Comparison of ENCODE assay signal across 8 mouse cellular contexts in genomic region chr11:75656621-75657590, GRCm38 (mm10). TPM values are rescaled to one million over a fixed set of nuclear protein-coding genes. Genes with fewer than 3 reads are reported as not detected.
DNase-seq lines count a peak whose midpoint lies in the region; ATAC-seq and TF ChIP-seq lines count a peak whose summit lies in the region.

No protein-coding gene starts in this region.

- H3K9ac ChIP-seq in kidney, embryonic 16.5 days (replicated peaks; ENCODE audit: low read length) = peak overlapping the region; percentile 88
- peak overlapping the region; percentile 70; the same call in 1 of the 2 replicates for H3K9ac ChIP-seq in midbrain, embryonic 11.5 days (ENCODE audit: low read length)

- peak overlapping the region; percentile 86 for H3K4me3 ChIP-seq in left cerebral cortex, adult 2 months
- H3K4me3 ChIP-seq in embryonic fibroblast, embryonic 13.5 days (ENCODE audit: insufficient read depth, low read length) = peak overlapping the region; percentile 69
- H3K4me3 ChIP-seq in kidney, embryonic 16.5 days (ENCODE audit: low read length) = peak overlapping the region; percentile 74
- H3K4me3 ChIP-seq in midbrain, embryonic 11.5 days (ENCODE audit: low read depth, low read length) = peak overlapping the region; percentile 58

- peak overlapping the region; percentile 92 for H3K4me2 ChIP-seq in kidney, embryonic 16.5 days (replicated peaks; ENCODE audit: low read depth, low read length)
- peak overlapping the region; percentile 99 for H3K4me2 ChIP-seq in midbrain, embryonic 11.5 days

- intact Hi-C loops in left cerebral cortex, adult 2 months (cut with DNase I) = no loop called here
- intact Hi-C loops in left cerebral cortex, postnatal 4 days (cut with DNase I) = no loop called here

- no peaks in the 10 kb centered on the region for H3K27me3 ChIP-seq in kidney, embryonic 16.5 days (ENCODE audit: insufficient read depth, low read length)
- H3K27me3 ChIP-seq in midbrain, embryonic 11.5 days (ENCODE audit: control insufficient read depth, insufficient read depth, low read length) = peaks cover 33% of the 10 kb centered on the region

- 56% methylated on average over 18 of the region's 20 CpGs for WGBS in kidney, embryonic 16.5 days
- WGBS in midbrain, embryonic 11.5 days = 62% methylated on average over 19 of the region's 20 CpGs

- DNase-seq in left cerebral cortex, adult 2 months (ENCODE audit: extremely low spot score in 1 of 2, low spot score in 2 of 2) = no peak
- DNase-seq in left cerebral cortex, adult 9 months (ENCODE audit: low spot score in 2 of 2) = no peak
- no peak for DNase-seq in midbrain, embryonic 11.5 days (ENCODE audit: low spot score, missing footprints)
- no peak for DNase-seq in T-cell, adult 2 months (ENCODE audit: low spot score)
- no peak for DNase-seq in left cerebral cortex, postnatal 4 days
- no peak for DNase-seq in ovary, postnatal 14 days (ENCODE audit: low spot score)

- H3K4me1 ChIP-seq in embryonic fibroblast, embryonic 13.5 days (ENCODE audit: control insufficient read depth, insufficient read depth, low read length) = peaks cover 11% of the 10 kb centered on the region
- H3K4me1 ChIP-seq in kidney, embryonic 16.5 days (ENCODE audit: insufficient read depth, low read length) = peaks cover 48% of the 10 kb centered on the region
- H3K4me1 ChIP-seq in midbrain, embryonic 11.5 days (ENCODE audit: control insufficient read depth, insufficient read depth, low read length) = peaks cover 19% of the 10 kb centered on the region

- H3K27ac ChIP-seq in left cerebral cortex, adult 2 months = no peak overlapping the region; the same call in 1 of the 2 replicates
- H3K27ac ChIP-seq in embryonic fibroblast, embryonic 13.5 days (ENCODE audit: insufficient read depth, low read length) = peak overlapping the region; percentile 64
- 0 out of 2 replicates have a peak overlapping the region, but pooled peaks have one; percentile 9 for H3K27ac ChIP-seq in kidney, embryonic 16.5 days (ENCODE audit: low read length)
- no peak overlapping the region for H3K27ac ChIP-seq in midbrain, embryonic 11.5 days (ENCODE audit: low read depth, low read length)

- TF ChIP-seq POLR2A in embryonic fibroblast, embryonic 13.5 days (IDR thresholded peaks at IDR 0.05; ENCODE audit: low read depth, low read length) = no peak

- no peaks in the 10 kb centered on the region for H3K9me3 ChIP-seq in kidney, embryonic 16.5 days (ENCODE audit: low read length)
- H3K9me3 ChIP-seq in midbrain, embryonic 11.5 days (ENCODE audit: control insufficient read depth, low read length) = no peaks in the 10 kb centered on the region

- no peak for ATAC-seq in kidney, embryonic 16.5 days (ENCODE audit: low FRiP score, low TSS enrichment)
- no peak for ATAC-seq in midbrain, embryonic 11.5 days (ENCODE audit: low FRiP score)

- TF ChIP-seq CTCF in left cerebral cortex, adult 2 months (IDR thresholded peaks at IDR 0.05) = no peak
- no peak for TF ChIP-seq CTCF in embryonic fibroblast, embryonic 13.5 days (IDR thresholded peaks at IDR 0.05; ENCODE audit: borderline replicate concordance, insufficient read depth, low read length)

- H3K36me3 ChIP-seq in kidney, embryonic 16.5 days (ENCODE audit: insufficient read depth, low read length) = peaks cover 31% of the 10 kb centered on the region
- no peaks in the 10 kb centered on the region for H3K36me3 ChIP-seq in midbrain, embryonic 11.5 days (ENCODE audit: control insufficient read depth, insufficient read depth, low read length)

RNA-seq across cellular contexts. Expression of gene Myo1c, which starts 6.6 kb away (rescaled TPM):
- total RNA-seq in left cerebral cortex, adult 2 months (2021) = 10 to 100 TPM; 25.2 to 26.6 TPM
- 169 and 247 TPM in 2 replicates for polyA plus RNA-seq in embryonic fibroblast, embryonic 13.5 days (2011; ENCODE audit: insufficient read length, low read depth, missing spikeins)
- 83.0 and 85.9 TPM in 2 replicates for polyA plus RNA-seq in kidney, embryonic 16.5 days (2015; fragmentation: Nextera tagmentation; extraction: Ambion mirVana)
- 9.8 and 10.2 TPM in 2 replicates for polyA plus RNA-seq in midbrain, embryonic 11.5 days (2014; fragmentation: Nextera tagmentation; extraction: Ambion mirVana)
- total RNA-seq in left cerebral cortex, postnatal 4 days (2021) = 10 to 100 TPM; 38.1 to 41.0 TPM

RNA-seq across cellular contexts. Expression of gene Crk, which starts 22.2 kb away (rescaled TPM):
- 100 to 1,000 TPM; 126 to 133 TPM for total RNA-seq in left cerebral cortex, adult 2 months (2021)
- polyA plus RNA-seq in embryonic fibroblast, embryonic 13.5 days (2011; ENCODE audit: insufficient read length, low read depth, missing spikeins) = 133 TPM in 2 replicates
- 133 and 136 TPM in 2 replicates for polyA plus RNA-seq in kidney, embryonic 16.5 days (2015; fragmentation: Nextera tagmentation; extraction: Ambion mirVana)
- 128 and 130 TPM in 2 replicates for polyA plus RNA-seq in midbrain, embryonic 11.5 days (2014; fragmentation: Nextera tagmentation; extraction: Ambion mirVana)
- total RNA-seq in left cerebral cortex, postnatal 4 days (2021) = 100 to 1,000 TPM; 118 to 119 TPM

RNA-seq across cellular contexts. Expression of gene Inpp5k, which starts 26.1 kb away (rescaled TPM):
- total RNA-seq in left cerebral cortex, adult 2 months (2021) = 10 to 100 TPM; 41.0 to 42.7 TPM
- 15.2 and 17.8 TPM in 2 replicates for polyA plus RNA-seq in embryonic fibroblast, embryonic 13.5 days (2011; ENCODE audit: insufficient read length, low read depth, missing spikeins)
- 33.2 and 34.2 TPM in 2 replicates for polyA plus RNA-seq in kidney, embryonic 16.5 days (2015; fragmentation: Nextera tagmentation; extraction: Ambion mirVana)
- polyA plus RNA-seq in midbrain, embryonic 11.5 days (2014; fragmentation: Nextera tagmentation; extraction: Ambion mirVana) = 23.7 and 25.6 TPM in 2 replicates
- 10 to 100 TPM; 45.5 to 47.2 TPM for total RNA-seq in left cerebral cortex, postnatal 4 days (2021)

Comparison
In these comparisons a context has a peak if more than half of its experiments do, and no peak if none do; other contexts are left out.
1. H3K27ac ChIP-seq: peak in embryonic fibroblast, embryonic 13.5 days (single experiment) and kidney, embryonic 16.5 days (single experiment); none in left cerebral cortex, adult 2 months (single experiment) and midbrain, embryonic 11.5 days (single experiment).
2. Peak in every context shown above with its lines, with median percentiles within 50 percentile points of each other: H3K4me3 ChIP-seq.